Mouse (Mus musculus): ENCODE results near the gene D17H6S53E.

DNA sequence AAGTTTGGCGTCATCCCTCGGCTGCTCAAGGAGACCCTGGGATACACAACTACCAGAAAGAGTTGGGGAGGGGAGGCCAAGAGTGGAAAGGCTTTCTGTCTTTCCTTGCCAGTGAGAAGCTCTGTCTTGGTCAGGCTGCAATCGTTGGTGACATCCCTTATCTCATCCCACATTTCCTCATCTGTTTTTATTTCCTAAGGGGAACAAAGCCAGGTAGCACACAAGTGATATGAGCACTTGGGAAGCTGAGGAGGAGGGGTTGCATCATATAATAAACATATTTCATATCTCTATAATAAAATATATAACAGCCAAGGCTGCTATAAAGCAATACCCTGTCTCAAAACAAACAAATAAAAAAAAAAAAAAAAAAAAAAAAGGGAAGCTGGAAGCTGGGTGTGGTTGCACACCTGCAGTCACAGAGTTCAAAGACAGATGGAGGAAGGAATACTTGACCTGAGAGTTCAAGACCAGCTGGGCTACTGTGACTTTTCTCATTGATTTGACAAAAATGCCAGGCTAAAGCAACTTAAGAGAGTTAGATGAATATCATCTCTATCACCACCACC lies 42.2 kb upstream of the D17H6S53E start:
- TF ChIP-seq GATA1 (IDR thresholded peaks at IDR 0.05; ENCODE audit: borderline replicate concordance, low read length) (no peak), FLI1 (IDR thresholded peaks at IDR 0.05; ENCODE audit: low read length) (no peak)
